Mouse (Mus musculus) lung, postnatal 14 days (tissue): ENCODE data around the gene Klf7.

Experiments
- DNase-seq: peaks from one replicate; pipeline ENCODE4 v3.0.0; 2021

Klf7 gene

DNA sequence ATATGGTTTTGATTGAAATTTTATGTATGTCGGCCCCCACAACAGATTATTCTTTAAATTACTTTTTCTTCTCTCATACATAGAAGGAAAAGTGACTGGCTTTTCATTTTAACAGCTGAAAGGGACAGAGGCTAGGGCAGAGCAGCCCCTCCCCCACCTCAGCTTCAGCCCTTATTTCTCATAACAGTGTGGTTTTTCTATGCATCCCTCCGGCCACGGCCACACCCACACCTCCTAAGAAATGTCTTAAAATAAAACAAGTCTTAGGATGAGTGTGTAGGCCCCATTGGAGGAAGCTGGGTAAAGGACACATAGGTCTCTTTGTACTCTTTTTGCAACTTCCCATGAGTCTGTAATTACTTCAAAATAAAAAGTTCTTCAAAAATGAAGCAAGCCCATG, 20.8 kb downstream of the Klf7 start:
- DNase-seq: no peak

DNA sequence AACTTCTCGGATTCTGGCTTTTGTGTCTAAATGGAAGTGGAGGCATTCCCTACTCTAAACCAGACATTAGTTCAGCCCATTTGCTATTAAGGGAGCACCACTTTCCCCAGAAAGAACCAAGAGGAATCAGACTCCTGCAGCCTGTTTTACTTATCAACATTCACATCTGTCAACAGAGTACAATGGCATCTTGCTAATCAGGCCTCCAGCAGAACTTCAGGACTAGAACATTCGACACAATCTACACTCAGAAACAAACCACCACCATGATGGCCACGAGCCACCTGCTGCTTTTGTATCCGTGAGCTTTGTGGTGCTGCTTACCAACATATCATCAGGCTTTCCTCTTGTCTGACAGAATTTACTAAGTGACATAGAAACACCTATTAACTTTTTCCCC, 23.3 kb downstream of the Klf7 start:
- DNase-seq: no peak

DNA sequence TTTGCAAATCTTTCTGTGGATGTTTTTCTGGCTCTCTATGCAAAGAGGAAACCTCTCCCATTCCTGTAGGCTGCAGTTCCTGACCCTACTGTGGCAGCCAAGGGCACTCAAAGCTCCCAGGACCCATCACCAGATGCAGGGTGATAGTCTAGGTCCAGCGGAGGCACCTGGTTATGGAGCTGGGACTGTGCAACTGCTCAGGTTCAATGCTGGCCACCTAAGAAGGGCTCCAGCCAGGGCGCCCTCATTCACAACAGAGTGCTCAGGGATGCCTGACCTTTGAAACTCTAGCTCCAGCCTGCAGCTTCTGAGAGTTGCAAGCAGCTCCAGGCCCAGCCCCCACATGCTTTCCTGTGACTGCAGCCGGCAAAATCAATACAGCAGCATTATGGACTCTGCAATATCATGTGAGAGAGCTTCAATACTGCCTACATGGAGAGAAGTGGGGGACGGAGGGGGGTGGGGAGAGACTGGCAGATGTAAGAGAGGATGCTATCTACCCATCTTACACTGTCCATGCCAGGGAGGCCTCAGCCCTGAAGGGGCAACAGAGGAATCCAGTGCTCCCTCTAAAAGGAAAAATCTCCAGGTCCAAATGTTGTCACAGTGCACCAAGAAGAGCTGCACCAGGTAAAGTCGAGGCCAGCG, 24.3 kb downstream of the Klf7 start:
- no peak for DNase-seq

DNA sequence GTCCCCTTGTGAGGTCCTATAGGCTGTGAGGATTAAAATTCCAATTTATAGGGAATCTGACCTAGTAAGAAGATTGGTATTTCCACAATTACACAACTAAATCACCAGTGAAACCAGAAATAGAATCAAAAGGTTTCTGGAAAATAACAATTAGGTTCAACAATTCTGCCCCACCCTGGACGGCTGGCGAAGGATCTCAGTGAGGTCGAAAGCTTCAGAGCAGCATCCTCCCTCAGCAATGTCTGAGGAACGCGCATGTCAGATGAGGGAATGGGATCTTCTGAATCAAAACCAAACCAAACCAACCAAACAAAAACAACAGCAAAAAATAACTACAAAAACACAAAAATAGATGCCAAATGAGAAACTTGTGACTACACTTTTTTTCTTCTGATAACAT, 29.1 kb downstream of the Klf7 start:
- DNase-seq: no peak

DNA sequence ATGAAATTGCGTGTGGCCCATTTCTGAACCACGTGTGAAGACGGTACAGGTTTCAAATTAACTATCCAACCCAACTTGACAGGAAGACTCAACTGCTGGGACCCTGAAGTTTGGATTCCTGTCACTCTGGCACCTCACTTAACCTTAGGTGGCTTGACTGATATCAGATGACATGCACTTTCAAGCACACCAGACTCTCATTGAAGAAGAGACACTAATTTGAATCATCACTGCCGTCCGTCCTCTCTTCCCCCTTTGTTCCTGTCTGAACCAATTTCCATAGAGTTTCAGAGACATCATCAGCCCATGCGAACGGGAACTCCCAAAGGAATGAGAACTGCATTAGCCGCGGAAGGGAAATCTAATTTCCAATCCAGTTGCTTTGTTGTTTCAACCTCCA, 30.5 kb downstream of the Klf7 start:
- DNase-seq: no peak

DNA sequence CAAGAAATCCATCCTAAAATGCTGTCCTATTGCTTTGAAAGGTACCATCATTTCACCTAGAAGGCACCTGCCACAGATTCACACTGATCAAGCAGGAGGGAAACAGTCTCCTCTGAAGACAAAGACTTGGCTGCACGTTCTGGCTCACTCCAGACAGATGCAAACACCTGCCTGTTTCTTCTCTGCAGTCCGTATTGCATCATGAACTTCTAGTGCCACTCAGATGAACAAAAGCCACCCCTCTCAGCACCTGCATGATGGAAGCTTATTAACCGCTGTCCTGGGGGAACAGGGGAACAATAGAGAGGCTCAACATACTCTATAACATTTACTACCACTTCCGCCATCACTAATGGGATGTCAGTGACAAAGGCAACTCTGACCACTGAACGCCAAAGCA, 31.5 kb downstream of the Klf7 start:
- no peak for DNase-seq

DNA sequence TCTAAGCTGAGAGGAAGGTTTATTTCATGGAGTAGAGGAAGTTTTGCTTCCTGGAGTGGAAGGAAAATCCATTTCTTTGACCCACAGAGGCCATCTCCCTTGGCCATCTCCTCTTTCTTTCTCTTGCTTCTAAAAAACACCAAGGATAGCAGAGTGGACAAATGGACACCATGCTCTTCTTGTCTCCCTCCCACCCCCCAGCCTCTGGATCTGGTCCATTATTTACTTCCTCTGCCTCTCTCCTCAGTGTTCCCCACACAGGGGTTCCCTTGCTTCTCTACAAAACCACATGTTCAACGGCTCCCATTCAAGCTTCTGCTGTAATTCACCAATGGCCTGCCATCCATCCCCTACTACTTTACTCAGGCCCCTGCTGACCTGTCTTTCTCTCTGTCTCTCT, 32.4 kb downstream of the Klf7 start:
- DNase-seq: no peak

DNA sequence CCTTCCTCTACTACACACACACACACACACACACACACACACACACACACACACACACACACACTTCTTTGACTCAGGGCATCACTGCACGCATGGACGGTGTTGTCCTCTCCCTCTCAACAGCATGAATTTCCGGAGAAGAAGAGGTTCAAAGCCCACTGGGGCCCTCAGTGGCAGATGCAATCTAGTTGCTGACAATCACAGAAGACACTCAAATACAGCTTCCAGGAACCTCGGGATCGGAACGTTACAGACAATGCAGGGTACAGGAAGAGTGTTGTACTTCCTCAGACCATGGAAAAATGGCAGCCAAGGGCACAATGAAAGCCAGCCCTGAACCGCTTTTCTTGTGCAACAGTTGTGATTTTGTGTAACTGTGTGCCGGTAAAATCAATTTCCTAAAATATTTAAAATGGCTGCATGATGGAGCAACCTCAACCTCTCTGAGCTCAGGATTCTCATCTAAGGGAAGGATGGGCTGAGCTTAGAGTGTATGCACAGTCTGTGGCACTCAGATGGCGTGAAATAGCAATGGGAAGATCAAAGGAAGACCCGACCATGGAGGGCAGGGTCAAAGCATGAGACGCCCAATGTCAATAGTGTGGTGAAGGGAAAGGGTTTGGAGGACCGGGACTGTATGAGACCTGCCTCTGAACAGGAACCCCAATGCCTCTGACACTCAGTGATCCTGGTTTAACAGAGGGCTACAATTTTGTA, 33.3 kb downstream of the Klf7 start:
- DNase-seq: peak; percentile 44

DNA sequence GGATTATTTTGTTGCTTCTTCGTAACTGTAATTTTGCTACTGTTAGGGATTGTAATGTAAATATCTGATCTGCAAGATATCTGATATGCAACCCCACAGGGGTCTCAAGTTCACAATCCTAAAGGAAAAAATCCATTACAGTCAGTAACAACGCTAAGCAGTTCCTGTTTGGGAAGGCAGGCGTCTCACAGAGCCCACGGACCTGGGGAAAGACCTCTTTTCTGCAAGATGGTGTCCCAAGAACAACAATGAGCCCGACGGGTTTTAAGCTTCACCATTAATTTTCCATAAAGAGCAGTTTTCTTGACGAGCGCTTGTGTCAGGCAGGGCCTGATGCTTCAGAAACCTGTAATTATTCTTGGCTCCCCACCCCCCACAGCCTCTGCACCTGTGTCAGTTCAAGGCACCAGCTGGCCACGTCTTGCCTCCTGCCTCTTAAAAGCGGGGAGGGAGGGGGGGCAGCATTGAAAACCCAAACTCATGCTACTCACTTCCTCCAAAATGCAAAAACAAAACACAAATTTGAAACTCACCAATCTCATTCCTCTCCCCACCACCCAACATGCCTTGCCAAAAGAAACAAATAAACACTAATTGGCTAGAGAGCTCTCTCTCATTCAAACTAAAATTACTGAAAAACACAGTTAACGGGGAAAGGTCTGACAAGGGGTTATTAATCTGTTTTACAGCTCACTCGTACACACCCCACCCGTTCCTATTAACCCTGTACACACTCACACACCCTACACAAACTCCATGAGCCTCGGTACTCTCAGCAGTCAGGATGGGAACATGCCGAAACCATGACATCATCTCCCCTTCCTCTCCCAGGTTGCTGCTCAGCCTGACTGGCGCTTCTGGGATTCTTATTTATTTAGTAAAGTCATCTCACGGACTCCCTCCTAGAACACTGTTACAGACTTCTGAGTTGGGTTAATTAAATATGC, 34.2 kb downstream of the Klf7 start:
- peak; percentile 67 for DNase-seq

DNA sequence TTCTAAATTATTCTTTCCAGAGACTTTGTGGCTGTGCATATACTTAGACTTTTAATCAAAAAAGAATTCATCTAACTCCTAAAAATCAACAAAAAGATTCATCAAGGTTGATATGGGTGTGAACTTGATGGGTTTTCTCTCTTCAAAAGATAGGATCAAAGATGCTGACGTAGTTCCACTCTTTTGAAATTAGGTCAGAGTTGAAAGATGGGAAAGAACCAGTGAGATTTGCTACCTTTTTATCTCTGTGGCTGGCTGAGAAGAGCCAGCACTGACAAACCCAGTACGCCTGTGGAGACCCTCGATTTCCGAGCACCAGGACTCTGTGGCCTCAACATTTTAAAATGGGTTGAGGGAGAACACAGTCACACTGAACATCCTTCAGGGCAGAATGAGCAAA, 36.2 kb downstream of the Klf7 start:
- DNase-seq: no peak

DNA sequence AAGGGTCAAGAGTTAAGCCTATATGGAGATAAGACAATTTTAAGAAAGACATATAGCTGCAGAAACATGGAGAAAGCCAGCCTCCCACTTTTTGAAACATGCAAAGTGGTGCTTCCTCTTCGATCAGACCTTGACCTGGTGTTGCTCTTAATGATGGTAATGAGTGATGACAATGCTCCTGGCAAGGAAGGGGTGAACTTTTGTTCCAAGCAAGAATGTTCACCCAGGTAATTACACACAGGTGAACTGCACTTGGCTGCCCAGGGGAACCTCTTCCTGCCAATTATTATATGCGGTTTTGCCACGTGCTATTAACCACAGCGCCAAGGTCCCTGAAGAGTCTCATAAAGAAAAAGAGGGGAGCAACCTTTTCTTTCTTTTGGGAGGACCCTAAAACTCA, 36.7 kb downstream of the Klf7 start:
- no peak for DNase-seq

DNA sequence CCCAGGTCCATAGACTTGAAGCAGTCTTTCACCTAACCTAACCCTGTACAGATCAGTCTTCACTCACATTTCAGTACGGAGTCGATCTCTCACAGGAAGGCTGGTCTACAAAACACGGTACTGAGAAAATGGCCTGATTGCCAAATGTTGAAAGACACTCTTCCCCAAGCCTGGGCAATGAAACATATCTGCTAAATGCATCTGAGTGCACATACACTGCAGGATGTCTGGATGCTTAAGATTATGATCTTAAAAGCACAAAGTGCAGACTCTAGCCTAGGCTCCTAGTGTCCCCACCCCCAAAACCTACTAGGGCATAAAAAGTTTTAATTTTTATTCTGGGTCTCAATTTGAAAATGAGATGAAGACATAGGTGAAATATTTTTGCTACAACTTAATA, 37.4 kb downstream of the Klf7 start:
- no peak for DNase-seq

DNA sequence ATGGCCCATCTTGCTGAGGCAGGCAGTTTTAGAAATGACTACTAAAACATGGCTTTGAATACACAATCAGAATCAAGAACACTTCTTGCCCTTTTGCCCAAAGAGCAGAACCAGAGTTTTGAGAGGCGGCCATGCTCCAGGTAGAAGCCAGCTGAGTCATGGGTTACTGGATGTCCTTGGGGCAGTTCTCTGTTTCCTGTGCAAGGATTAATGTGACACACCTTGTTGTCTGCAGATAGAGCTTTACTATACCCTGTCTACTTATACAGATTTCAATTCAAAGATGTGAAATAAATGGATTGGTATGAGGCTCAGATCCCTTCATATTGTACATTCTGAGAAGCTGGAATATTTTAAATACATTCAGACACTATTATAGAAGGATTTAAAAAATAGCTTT, 40.3 kb downstream of the Klf7 start:
- DNase-seq: no peak

DNA sequence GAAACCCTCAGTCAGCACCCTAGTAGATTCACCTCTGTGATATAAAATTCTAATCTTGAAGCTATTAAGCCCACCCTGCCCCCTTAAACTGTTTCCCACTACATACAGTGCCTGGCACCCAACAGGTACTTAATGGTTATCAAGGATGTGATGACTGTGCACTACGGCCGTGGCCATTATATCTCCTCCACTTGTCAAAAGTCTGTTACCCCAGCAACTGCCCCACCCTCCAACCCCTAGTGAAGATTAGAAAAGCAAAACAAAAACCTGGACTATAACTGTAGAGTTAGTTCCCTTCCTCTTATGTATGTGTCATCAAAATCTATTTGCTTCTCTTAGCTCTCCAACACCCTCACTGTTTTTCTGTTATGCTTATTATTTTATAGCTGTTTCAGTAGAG, 40.9 kb downstream of the Klf7 start:
- DNase-seq: no peak

DNA sequence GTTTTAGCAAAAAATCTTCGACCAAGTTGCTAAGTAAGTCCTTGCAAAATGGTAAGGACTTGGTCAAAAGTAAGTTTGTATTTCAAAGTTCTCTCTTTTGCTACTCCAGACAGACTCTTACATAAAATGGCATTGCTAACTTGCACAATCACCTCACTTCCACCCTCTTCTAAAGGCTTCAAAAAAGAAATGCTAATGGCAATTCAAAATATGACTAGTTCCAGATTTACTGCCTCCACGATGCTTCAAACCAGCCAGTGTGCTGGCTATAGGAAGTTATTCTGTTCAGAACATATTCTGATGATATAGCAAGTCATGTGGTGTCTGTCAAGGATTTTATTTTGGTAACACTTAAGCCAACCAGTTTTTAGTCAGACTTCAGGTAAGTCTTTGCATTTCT, 41.8 kb downstream of the Klf7 start:
- no peak for DNase-seq

DNA sequence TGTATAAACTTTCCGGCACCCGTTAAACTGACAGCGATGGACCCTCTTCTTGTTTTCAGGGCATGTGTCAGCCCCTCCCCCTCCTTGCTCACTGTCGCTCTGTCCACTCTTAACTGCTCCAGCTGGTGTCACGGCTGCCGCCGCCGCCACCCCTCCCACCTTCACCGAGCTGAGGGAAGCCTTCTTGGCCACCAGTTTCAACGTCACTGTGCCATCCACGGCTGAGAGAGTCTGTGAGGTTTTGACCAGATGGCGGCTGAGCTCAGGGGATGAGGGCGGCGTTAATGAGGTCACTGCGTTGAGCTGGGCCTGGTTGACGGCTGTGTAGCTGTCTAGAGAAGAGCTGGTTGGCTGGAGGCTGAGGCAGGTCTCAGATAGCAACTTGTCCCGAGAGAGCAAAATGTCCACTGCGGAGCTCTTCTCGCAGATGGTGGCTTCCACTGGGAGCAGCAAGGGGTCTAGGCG, 43.3 kb downstream of the Klf7 start:
- DNase-seq: no peak

DNA sequence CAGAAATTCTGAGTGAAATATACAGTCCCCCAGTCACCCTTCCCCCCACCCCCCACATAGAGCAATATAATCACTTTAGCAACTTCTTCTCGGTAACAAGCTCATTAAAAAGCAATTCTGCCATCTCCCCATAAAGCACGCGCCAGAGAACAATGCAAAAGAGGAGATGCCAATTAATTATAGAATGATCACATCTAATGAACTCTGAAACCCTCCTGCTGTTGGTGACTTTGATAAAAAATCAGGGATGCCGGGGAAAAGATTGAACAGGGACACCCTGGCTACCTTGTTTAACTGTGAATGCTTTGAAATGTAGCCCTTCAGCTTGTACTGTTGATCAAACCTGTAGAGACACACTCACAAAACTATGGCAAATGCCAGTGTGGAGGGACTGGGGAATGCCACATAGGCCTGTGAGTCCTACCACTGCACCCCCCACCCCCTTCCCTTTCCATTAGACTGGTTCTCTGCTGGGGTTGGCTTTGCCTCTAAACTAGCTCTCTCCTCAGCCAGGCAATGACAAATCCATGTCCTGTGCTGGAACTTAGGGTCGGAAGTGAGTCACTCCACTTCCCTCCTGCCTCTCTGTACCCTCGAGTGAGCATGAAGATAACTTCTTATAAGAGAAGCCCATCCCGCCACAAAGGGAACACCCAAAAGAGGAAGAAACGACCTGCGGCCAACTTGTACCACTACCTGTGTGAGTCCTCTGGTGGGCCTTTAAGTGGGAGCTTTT, 43.9 kb downstream of the Klf7 start:
- peak; percentile 32 for DNase-seq

DNA sequence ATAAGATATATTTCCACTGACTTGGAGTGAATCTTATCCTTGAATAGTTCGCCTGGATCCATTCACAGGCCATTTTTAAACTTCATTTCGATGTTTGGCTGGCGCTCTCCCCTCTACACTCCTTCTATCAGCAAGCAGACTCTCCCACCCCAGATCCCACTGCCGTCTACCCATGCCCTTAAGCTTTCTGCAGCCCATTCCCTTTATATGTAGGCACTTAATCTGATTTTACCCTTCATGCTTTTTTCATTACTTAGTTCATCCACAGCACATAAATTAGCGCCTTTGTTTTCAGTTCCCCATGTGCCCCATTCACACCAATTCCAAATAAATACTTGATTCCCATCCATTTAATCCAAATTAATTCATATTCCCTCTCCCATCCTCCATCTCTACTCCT, 48.0 kb downstream of the Klf7 start:
- no peak for DNase-seq

DNA sequence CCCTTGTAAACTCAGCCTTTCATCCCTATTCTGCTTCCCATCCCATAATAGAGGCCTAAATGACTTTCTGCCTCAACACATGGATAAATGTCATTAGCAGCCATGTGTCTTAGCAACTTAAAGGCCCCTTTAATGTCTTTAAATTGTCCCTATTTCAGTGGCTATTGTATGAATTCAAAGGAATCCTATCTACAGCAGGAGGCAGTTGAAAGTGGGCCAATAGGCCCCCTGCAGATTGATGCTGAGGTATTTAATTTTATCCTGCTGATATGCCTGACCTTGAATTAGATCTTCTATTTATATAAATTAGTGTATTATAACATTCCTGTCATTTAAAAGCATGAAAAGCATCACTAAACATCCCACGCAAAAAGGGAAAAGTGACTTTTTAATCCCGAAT, 51.1 kb downstream of the Klf7 start:
- no peak for DNase-seq

DNA sequence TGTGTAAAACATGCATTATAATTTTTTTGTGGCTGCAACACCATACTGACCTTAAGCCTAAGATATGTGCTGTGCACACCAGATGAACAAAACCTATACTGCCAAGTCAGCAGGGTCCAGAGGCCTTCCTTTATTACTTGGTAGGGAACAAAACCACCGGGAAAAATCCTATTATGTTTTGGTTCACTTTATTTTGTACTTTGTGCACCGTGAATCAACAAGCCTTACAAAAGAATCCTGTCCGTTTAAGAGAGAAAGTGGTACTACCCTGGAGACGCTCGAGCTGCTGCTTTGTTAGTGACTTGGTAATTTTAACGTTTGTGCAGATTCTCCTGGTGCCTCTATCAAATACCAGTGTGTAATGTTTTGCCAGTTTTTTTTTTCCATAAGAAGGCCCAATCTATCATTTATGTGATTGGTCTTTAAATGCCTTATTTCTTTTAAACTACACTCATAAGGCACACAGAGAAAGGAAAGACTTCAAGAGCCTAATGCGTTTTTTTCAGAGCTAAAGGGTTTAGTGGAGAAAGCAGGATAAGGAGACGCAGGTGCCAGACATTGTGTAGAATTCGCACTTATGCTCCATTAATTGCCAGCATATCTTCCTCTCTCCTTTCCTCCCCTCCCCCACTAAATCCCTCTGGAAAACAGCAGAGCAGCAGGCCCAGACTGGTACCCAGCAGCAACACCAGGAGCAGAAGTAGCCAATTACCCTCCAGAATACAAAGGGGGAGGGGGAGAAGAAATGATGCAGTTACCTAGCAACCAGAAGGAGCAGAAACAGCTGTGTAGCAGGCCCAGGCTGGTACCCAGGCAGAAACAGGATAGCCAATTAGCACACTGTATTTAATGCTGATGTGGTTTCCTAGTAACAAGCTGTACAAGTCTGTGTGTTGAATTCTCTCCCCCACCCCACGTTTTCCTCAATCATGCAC, 55.5 kb downstream of the Klf7 start:
- no peak for DNase-seq

DNA sequence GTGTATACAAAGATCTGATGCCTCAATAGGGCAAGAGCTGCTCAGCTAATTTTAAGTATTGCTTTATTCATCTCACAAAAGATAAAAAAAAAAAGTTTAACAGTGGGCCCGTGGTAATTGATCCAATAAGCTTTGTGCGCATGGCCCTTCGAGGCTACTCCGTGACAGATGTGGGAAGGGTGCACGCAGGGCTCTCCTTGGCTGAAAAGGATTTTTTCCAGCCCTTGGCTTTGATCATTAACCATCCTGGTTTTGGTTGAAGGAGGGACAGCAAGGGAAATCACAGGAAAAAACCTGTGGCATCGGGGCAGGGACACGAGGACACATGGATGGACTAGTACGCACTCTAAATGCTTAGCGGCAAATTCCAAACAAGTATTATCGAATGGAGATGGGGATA, 60.6 kb downstream of the Klf7 start:
- DNase-seq: no peak
